Mouse (Mus musculus) forebrain, embryonic 11.5 days (tissue): Measurements from ENCODE around the gene Wdcp. TPM values are rescaled to one million over a fixed set of nuclear protein-coding genes. Genes with fewer than 3 reads are reported as not detected.
A peak's percentile ranks its signal among the peaks of the same experiment; 100 is the strongest.
"Not testable (repeated sequence)": the region's sequence is repeated elsewhere in the genome, so short reads cannot be mapped to it uniquely, and the experiment has no call there.

Experiments
- ATAC-seq: fragments of 200-750 bp; cut with Nextera tagmentation; replicated peaks from 2 replicates; pipeline ENCODE4 v1.8.0; 2017; ENCODE audit warnings: moderate TSS enrichment; ENCODE audit not compliant: low FRiP score
- DNase-seq: peaks from one replicate; pipeline ENCODE4 v3.0.0-alpha.2; 2017; ENCODE audit warnings: low spot score
- H3K27ac ChIP-seq: fragments of 300-500 bp; sonication (generic); 2 replicates; pipeline ENCODE4 v1.5.1; 2014; ENCODE audit warnings: low read depth, low read length
- H3K27me3 ChIP-seq: fragments of 300-500 bp; sonication (generic); 2 replicates; pipeline ENCODE4 v1.6.1; 2014; ENCODE audit warnings: mild to moderate bottlenecking, low read length, mixed read lengths; ENCODE audit not compliant: control insufficient read depth, insufficient read depth
- H3K36me3 ChIP-seq: fragments of 300-500 bp; sonication (generic); 2 replicates; pipeline ENCODE4 v1.6.1; 2014; ENCODE audit warnings: mild to moderate bottlenecking, low read length, moderate library complexity, mixed read lengths; ENCODE audit not compliant: control insufficient read depth, insufficient read depth
- H3K4me1 ChIP-seq: fragments of 300-500 bp; sonication (generic); replicated peaks from 2 replicates; pipeline ENCODE4 v1.6.1; 2014; ENCODE audit warnings: low read length, mixed read lengths; ENCODE audit not compliant: control insufficient read depth, insufficient read depth
- H3K4me2 ChIP-seq: fragments of 300-500 bp; sonication (generic); 2 replicates; pipeline ENCODE4 v1.6.1; 2014; ENCODE audit warnings: low read depth, mild to moderate bottlenecking, low read length, moderate library complexity, mixed read lengths; ENCODE audit not compliant: severe bottlenecking
- H3K4me3 ChIP-seq: fragments of 300-500 bp; sonication (generic); 2 replicates; pipeline ENCODE4 v1.5.1; 2014; ENCODE audit warnings: low read depth, low read length
- H3K9ac ChIP-seq: fragments of 300-500 bp; sonication (generic); 2 replicates; pipeline ENCODE4 v1.6.1; 2014; ENCODE audit warnings: low read length
- H3K9me3 ChIP-seq: fragments of 300-500 bp; sonication (generic); 2 replicates; pipeline ENCODE4 v1.6.1; 2016; ENCODE audit warnings: low read length, mixed read lengths; ENCODE audit not compliant: control insufficient read depth
- WGBS: fragments of 180-500 bp; shearing (Covaris S2); extraction: QIAGEN DNeasy Blood & Tissue Kit; methylation state at CpG from one replicate; pipeline ENCODE4 v1.1.7; 2014; 5-methylcytosine and 5-hydroxymethylcytosine counted together
- polyA plus RNA-seq: library from polyadenylated mRNA; unstranded; fragments of >200 nt; fragmentation: Nextera tagmentation; extraction: Ambion mirVana; gene quantifications from 2 replicates; pipeline ENCODE4 v1.2.1, GENCODE M21; 2014

The Wdcp gene
- polyA plus RNA-seq: 20.3 and 20.6 TPM in 2 replicates

DNA sequence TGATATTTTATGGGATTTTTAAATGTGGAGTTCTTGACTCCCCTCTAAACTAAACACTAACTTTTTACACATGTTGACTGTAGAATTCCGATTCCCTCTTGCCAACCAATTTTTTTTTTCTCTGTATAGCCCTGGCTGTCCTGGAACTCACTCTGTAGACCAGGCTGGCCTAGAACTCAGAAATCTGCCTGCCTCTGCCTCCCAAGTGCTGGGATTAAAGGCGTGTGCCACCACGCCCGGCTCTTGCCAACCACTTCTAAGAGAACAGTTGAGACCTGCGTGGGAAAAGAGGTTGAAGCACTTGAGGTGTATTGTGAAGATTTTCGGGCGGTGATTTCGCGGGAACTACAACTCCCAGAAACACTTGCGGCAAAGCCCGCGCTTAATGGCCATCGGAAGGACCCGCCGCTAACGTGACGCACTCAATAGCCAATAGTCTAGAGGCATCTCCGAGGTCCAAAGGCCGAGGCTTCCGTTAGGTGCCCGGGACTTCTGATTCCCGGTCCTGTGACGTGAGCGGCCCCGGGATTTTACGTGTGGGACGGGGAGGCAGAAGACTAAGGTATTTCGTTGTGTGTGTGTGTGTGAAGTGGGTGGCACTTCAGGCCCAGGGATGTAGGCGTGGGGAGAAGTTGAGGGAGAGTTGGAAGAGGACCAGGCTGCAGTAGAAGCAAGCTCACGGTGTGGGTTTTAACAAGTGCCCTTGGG lies at the start of gene Wdcp:
Wdcp (plus strand) TSS at position 414 of the 708 bp plus-strand sequence.
- H3K9me3 ChIP-seq: no peaks in the 10 kb centered on the region
- no peaks in the 10 kb centered on the region for H3K36me3 ChIP-seq
- peak within 1 kb of the TSS; percentile 63 for H3K4me3 ChIP-seq
- ATAC-seq (peak; percentile 94), DNase-seq (peak; percentile 92)
- peaks cover 11% of the 10 kb centered on the region; the same call in 1 of the 2 replicates for H3K4me1 ChIP-seq
- under 1% methylated on average over 30 of the region's 30 CpGs for WGBS
- H3K27ac ChIP-seq: no peak within 1 kb of the TSS
- peak within 1 kb of the TSS; percentile 69 for H3K9ac ChIP-seq
- 0 out of 2 replicates have a peak, but pooled peaks cover 2% of the 10 kb centered on the region for H3K27me3 ChIP-seq
- peak within 1 kb of the TSS; percentile 52 for H3K4me2 ChIP-seq

GRCm38 (mm10) chr12:4793718-4794117 lies 49.4 kb upstream of the Wdcp start:
- Histone ChIP-seq H3K4me2 (no peak overlapping the region), H3K36me3 (no peaks in the 10 kb centered on the region), H3K4me1 (no peaks in the 10 kb centered on the region), H3K4me3 (no peak overlapping the region), H3K27ac (no peak overlapping the region), H3K9me3 (no peaks in the 10 kb centered on the region), H3K9ac (no peak overlapping the region), H3K27me3 (no peaks in the 10 kb centered on the region)
- no peak for DNase-seq
- 67% methylated on average over 1 of the region's 1 CpGs for WGBS
- no peak for ATAC-seq

- not testable (repeated sequence) for H3K4me3 ChIP-seq, H3K4me2 ChIP-seq, H3K27me3 ChIP-seq, H3K36me3 ChIP-seq, H3K27ac ChIP-seq, H3K9me3 ChIP-seq, H3K4me1 ChIP-seq, H3K9ac ChIP-seq, DNase-seq, ATAC-seq
- 77% methylated on average over 6 of the region's 6 CpGs for WGBS
Measured at GRCm38 (mm10) chr12:4797471-4797870, 45.6 kb upstream of the Wdcp start.

- ATAC-seq: no peak
- DNase-seq: no peak
- H3K4me1 ChIP-seq: no peaks in the 10 kb centered on the region
Measured at GRCm38 (mm10) chr12:4811036-4811435, 32.1 kb upstream of the Wdcp start.

DNA sequence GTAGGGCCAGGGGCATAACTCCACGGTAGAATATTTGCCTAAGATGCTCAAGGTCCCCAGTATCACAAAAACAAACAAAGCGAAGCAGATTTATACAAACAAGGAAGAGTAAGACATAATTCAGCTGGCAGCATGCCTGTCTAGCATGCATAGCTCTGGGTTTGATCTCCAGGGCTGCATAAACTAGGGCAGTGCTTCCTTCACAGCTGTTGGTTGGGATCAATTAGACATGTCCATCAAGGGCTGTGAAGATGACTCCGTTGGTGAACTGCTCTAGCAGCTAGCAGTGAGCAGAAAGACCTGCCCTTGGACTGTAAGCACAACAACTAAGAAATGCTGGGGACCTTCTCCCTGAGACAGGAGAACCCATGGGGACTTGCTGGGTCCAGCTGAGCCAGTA lies 31.4 kb upstream of the Wdcp start:
- no peak overlapping the region for H3K27ac ChIP-seq
- H3K36me3 ChIP-seq: no peaks in the 10 kb centered on the region
- H3K4me1 ChIP-seq: no peaks in the 10 kb centered on the region
- no peaks in the 10 kb centered on the region for H3K9me3 ChIP-seq
- ATAC-seq (no peak), DNase-seq (no peak)
- H3K4me2 ChIP-seq: no peak overlapping the region
- H3K9ac ChIP-seq: no peak overlapping the region
- H3K27me3 ChIP-seq: no peaks in the 10 kb centered on the region
- no peak overlapping the region for H3K4me3 ChIP-seq
- WGBS: 73% methylated on average over 3 of the region's 3 CpGs

More at GRCm38 (mm10) chr12:4811036-4811435, 32.1 kb upstream of the Wdcp start:
- Histone ChIP-seq H3K9me3 (no peaks in the 10 kb centered on the region), H3K27ac (no peak overlapping the region), H3K27me3 (no peaks in the 10 kb centered on the region), H3K4me2 (no peak overlapping the region), H3K36me3 (no peaks in the 10 kb centered on the region), H3K4me3 (no peak overlapping the region), H3K9ac (no peak overlapping the region)
- WGBS: 85% methylated on average over 4 of the region's 4 CpGs

- no peaks in the 10 kb centered on the region for H3K27me3 ChIP-seq
- no peaks in the 10 kb centered on the region for H3K9me3 ChIP-seq
- ATAC-seq (no peak), DNase-seq (no peak)
- H3K4me1 ChIP-seq: peaks cover 2% of the 10 kb centered on the region; the same call in 1 of the 2 replicates
- H3K36me3 ChIP-seq: no peaks in the 10 kb centered on the region
- H3K4me3 ChIP-seq: no peak overlapping the region
- no peak overlapping the region for H3K27ac ChIP-seq
- no peak overlapping the region for H3K4me2 ChIP-seq
- no peak overlapping the region for H3K9ac ChIP-seq
- 87% methylated on average over 4 of the region's 4 CpGs for WGBS
Measured at GRCm38 (mm10) chr12:4813636-4814035, 29.5 kb upstream of the Wdcp start.

DNA sequence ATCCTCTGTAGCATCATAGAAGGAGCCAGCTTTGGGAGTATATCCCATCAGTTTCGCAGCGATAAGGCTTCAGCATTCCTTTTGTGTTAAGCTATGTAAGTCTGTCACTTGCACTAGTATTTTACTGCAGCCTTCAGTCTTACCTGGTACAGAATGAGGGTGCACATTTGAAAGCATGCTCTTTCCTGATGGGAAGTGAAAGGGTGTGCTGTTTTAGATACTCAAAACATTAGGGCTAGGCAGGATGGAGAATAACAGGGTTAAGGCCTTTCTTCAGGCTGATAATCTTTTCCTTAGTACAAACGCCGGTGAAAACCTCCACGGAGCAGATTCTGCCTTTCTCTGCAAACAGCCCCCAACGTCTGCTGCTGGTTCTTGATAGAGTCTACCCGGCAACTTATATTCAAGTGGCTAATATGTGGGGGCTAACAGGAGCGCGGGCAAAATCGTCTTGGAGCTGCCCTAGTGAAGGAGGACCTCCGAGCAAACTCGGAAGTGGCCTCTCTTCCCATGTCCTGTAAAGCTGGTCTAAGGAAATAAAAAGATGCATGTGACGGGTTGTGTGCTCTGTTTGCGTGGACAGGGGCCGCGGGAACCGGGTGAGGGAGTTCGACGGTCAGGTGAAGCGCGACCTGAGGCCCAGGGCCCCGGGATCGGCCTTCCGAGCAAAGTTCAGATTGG lies 26.3 kb upstream of the Wdcp start:
- Histone ChIP-seq H3K4me1 (peaks cover 2% of the 10 kb centered on the region; the same call in 1 of the 2 replicates), H3K27me3 (no peaks in the 10 kb centered on the region), H3K9me3 (no peaks in the 10 kb centered on the region), H3K36me3 (no peaks in the 10 kb centered on the region), H3K4me2 (peak overlapping the region; percentile 72), H3K4me3 (peak overlapping the region; percentile 81), H3K9ac (peak overlapping the region; percentile 68), H3K27ac (peak overlapping the region; percentile 67; the same call in 1 of the 2 replicates)
- DNase-seq (no peak), ATAC-seq (peak; percentile 75; the same call in 1 of the 2 replicates)
- WGBS: 11% methylated on average over 24 of the region's 24 CpGs

DNA sequence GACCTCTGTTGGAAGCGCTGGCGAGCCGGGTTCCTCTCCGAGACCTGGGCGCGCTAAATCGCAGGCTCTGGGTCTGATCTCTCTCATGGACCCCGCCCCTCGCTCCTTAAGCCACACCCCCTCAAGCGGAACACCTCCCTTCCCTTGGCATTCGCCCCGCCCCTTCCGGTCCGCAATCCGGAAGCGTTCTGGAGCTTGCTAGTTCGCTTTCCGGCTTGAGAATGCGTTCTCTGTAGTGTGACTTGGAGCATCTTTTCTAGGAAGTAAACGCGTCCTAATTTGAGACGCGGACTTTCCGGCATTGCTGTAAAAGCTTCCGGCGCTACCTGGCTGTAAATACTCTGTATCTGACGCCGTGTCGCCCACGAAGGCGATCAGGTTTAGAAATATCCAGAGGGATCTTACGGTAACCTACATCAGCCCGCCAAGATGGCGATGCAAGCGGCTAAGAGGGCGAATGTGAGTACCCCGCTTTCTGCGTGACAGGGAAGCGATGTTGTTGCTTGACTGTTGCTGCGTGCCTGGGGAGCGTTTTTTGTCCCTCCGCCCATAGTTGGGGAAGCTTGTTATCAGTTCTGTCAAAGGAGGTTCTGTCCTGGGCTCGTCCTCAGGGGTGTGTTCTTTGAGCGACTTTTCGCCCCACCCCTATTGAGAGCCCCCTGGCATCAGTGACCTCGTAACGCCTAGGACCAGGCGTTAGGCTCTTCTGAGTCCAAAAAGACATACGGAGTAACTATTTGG lies 25.6 kb upstream of the Wdcp start, which contains the start of gene Sf3b6:
Sf3b6 (plus strand) TSS at position 184 of the 741 bp plus-strand sequence.
- Histone ChIP-seq H3K27ac (peak within 1 kb of the TSS; percentile 67; the same call in 1 of the 2 replicates), H3K4me3 (peak within 1 kb of the TSS; percentile 81), H3K4me1 (peaks cover 2% of the 10 kb centered on the region; the same call in 1 of the 2 replicates), H3K9ac (peak within 1 kb of the TSS; percentile 68), H3K4me2 (peak within 1 kb of the TSS; percentile 81), H3K9me3 (no peaks in the 10 kb centered on the region), H3K27me3 (no peaks in the 10 kb centered on the region), H3K36me3 (no peaks in the 10 kb centered on the region)
- under 1% methylated on average over 43 of the region's 49 CpGs for WGBS
- DNase-seq (peak; percentile 98), ATAC-seq (peak; percentile 99)
